Mouse (Mus musculus) lung, postnatal 36 days (tissue): ENCODE results near the gene Hnrnpr.

Experiments used
- DNase-seq: peaks from one replicate; pipeline ENCODE4 v3.0.0; 2022; ENCODE audit warnings: mixed read lengths

The Hnrnpr gene

GRCm38 (mm10) chr4:136309780-136310179 is 962 bp upstream of the Hnrnpr start:
- peak; percentile 82 for DNase-seq

- peak; percentile 71 for DNase-seq
Observed at GRCm38 (mm10) chr4:136311042-136311999, 579 bp downstream of the Hnrnpr start.

- DNase-seq: no peak
Observed at GRCm38 (mm10) chr4:136312616-136313015, 1.9 kb downstream of the Hnrnpr start.

- DNase-seq: no peak
Observed at GRCm38 (mm10) chr4:136317667-136318066, 6.9 kb downstream of the Hnrnpr start.

- no peak for DNase-seq
Observed at GRCm38 (mm10) chr4:136320016-136320415, 9.3 kb downstream of the Hnrnpr start.

GRCm38 (mm10) chr4:136324226-136324625 is 13.5 kb downstream of the Hnrnpr start:
- peak; percentile 66 for DNase-seq

GRCm38 (mm10) chr4:136327238-136327637 is 16.5 kb downstream of the Hnrnpr start:
- DNase-seq: no peak

GRCm38 (mm10) chr4:136328115-136328514 is 17.4 kb downstream of the Hnrnpr start:
- DNase-seq: peak; percentile 10

- no peak for DNase-seq
Observed at GRCm38 (mm10) chr4:136331709-136332108, 21.0 kb downstream of the Hnrnpr start.

GRCm38 (mm10) chr4:136333191-136333590 is 22.4 kb downstream of the Hnrnpr start:
- no peak for DNase-seq

GRCm38 (mm10) chr4:136335065-136335464 is 24.3 kb downstream of the Hnrnpr start:
- no peak for DNase-seq

GRCm38 (mm10) chr4:136337129-136337528 is 26.4 kb downstream of the Hnrnpr start:
- DNase-seq: no peak

- no peak for DNase-seq
Observed at GRCm38 (mm10) chr4:136349616-136350015, 38.9 kb downstream of the Hnrnpr start.

- DNase-seq: no peak
Observed at GRCm38 (mm10) chr4:136357026-136357425, 46.3 kb downstream of the Hnrnpr start.

GRCm38 (mm10) chr4:136357429-136357828 is 46.7 kb downstream of the Hnrnpr start:
- no peak for DNase-seq

- no peak for DNase-seq
Observed at GRCm38 (mm10) chr4:136367856-136368255, 57.1 kb downstream of the Hnrnpr start.

- DNase-seq: peak; percentile 87
Observed at GRCm38 (mm10) chr4:136369727-136370126, 59.0 kb downstream of the Hnrnpr start.

GRCm38 (mm10) chr4:136373494-136374181 is 62.9 kb downstream of the Hnrnpr start:
- no peak for DNase-seq

GRCm38 (mm10) chr4:136377001-136377400 is 66.3 kb downstream of the Hnrnpr start:
- DNase-seq: no peak

GRCm38 (mm10) chr4:136383052-136383451 is 72.3 kb downstream of the Hnrnpr start:
- no peak for DNase-seq

GRCm38 (mm10) chr4:136383839-136384238 is 73.1 kb downstream of the Hnrnpr start:
- DNase-seq: peak; percentile 18

GRCm38 (mm10) chr4:136387261-136387660 is 76.5 kb downstream of the Hnrnpr start:
- no peak for DNase-seq

GRCm38 (mm10) chr4:136401806-136402205 is 91.1 kb downstream of the Hnrnpr start:
- DNase-seq: no peak

- no peak for DNase-seq
Observed at GRCm38 (mm10) chr4:136407831-136408230, 97.1 kb downstream of the Hnrnpr start.
